Mouse (Mus musculus): ENCODE data around the gene H2-DMa. TPM values are rescaled to one million over a fixed set of nuclear protein-coding genes. Genes with fewer than 3 reads are reported as not detected.

H2-DMa gene
- polyA plus RNA-seq, 1 experiment from 2014 or later = 15.2 TPM

DNA sequence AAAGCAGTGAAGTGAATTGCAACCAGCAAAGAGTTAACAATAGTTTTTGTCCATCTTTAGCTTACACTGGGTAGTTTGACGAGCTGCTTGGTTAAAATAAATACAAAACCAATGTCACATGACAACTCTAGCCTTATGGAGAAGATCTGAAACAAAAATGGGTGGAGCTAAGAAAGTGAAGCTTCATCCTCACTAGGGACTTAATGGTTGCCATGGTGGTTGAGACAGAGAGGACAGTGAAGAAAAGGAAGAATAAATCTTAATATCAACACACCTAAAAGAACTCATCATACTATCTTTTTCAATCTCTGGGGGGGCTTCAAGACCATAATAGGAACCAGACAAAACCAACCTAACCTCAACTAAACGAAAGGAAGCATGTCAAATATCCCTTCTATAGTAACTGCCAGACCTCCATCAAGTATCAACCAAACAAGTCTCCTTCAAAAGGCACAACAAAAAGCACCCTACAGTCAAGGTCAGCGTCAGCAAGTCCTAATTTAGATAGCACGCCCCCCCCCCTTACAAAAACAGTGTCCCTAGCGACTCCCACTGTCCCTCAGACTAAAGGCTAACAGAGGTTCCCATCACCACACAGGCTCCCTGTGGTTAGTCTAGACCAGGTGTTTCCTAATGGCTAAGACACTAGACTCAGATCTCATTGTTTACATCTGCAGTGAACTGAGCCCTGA is 1.8 kb upstream of the H2-DMa start:
- peak overlapping the region; percentile 83 for H3K9ac ChIP-seq (ENCODE audit: low read depth, low read length)
- no peak for ATAC-seq
- peaks cover 53% of the 10 kb centered on the region for H3K36me3 ChIP-seq (ENCODE audit: control insufficient read depth, insufficient read depth)
- peak overlapping the region; percentile 98 for H3K4me3 ChIP-seq (ENCODE audit: low read depth, low read length)
- no peaks in the 10 kb centered on the region for H3K9me3 ChIP-seq (ENCODE audit: control insufficient read depth)
- no peak for TF ChIP-seq CTCF (IDR thresholded peaks at IDR 0.05; ENCODE audit: low read depth)
- 1% methylated on average over 5 of the region's 5 CpGs for WGBS
- no peaks in the 10 kb centered on the region for H3K27me3 ChIP-seq (replicated peaks; ENCODE audit: control insufficient read depth, insufficient read depth, low read length)
- H3K4me1 ChIP-seq (replicated peaks; ENCODE audit: control insufficient read depth, insufficient read depth, low read length) = no peaks in the 10 kb centered on the region
- peak overlapping the region; percentile 80 for H3K4me2 ChIP-seq (replicated peaks; ENCODE audit: low read depth)
- no peak overlapping the region for H3K27ac ChIP-seq (ENCODE audit: low read depth, low read length)

DNA sequence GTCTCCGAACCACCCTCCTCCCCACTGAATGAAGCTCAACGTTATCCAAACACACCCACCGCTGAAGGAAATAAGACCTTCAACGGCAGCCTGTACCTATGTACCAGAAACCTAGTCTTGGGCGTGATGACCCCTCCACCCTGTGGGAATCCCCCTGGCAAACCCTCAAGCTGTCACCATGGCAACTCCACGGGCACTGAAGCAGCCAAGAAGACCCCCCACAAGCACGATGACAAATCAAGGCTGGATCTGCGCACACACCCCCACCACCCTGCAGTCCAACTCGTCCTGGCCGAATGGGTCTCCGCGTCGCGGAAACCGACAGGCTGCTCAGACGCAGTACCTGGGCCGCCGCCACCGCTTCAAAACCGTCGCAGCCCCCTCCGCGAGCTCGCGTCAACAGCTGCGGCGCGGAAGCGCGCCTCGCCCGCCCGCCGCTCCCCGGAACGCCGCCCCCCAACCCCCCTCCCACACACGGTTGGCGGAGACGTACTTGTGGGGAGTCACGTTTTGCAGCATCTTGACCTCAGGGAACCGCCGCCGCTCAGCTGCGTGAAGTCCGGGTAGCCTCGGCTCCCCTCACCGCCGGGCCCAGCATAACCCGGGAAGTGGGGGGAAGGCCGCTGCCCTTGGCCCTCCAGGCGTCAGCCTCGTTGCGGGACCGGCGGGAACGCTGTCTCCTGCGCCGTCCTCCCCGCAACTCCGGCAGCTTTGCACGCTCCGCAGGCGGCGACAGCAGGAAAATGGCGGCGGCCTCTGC is 1.0 kb upstream of the H2-DMa start:
- no peak for ATAC-seq
- WGBS = under 1% methylated on average over 67 of the region's 67 CpGs

DNA sequence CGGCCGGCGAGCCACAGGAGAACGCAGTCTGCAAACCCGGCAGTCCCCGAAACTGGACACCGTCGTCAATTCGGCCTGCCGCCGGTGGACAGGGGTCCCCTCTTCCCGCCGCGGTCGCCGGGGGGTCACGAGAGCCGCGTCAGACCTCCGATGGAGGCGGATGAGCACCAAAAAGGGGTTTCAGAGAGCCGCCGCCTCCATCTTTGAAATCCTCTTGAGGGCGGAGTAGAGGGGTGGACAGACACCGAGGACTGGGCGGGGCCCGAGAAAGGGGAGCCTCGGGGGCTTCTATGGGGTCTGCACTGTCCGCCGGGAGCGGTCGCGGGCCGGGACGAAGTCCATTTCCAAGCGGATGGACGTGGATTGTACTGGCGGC is 480 bp upstream of the H2-DMa start:
- Histone ChIP-seq H3K27ac (ENCODE audit: low read depth, low read length) (peak overlapping the region; percentile 100), H3K9me3 (ENCODE audit: control insufficient read depth) (no peaks in the 10 kb centered on the region), H3K9ac (ENCODE audit: low read depth, low read length) (peak overlapping the region; percentile 83), H3K27me3 (replicated peaks; ENCODE audit: control insufficient read depth, insufficient read depth, low read length) (no peaks in the 10 kb centered on the region), H3K4me1 (replicated peaks; ENCODE audit: control insufficient read depth, insufficient read depth, low read length) (no peaks in the 10 kb centered on the region), H3K36me3 (ENCODE audit: control insufficient read depth, insufficient read depth) (peaks cover 40% of the 10 kb centered on the region), H3K4me2 (replicated peaks; ENCODE audit: low read depth) (peak overlapping the region; percentile 80), H3K4me3 (ENCODE audit: low read depth, low read length) (peak overlapping the region; percentile 98)
- no peak for TF ChIP-seq CTCF (IDR thresholded peaks at IDR 0.05; ENCODE audit: low read depth)
- peak; percentile 23 for ATAC-seq
- WGBS = 3% methylated on average over 35 of the region's 38 CpGs

More for the DNA sequence above, 1.0 kb upstream of the H2-DMa start:
- no peaks in the 10 kb centered on the region for H3K9me3 ChIP-seq (ENCODE audit: control insufficient read depth)
- no peaks in the 10 kb centered on the region for H3K4me1 ChIP-seq (replicated peaks; ENCODE audit: control insufficient read depth, insufficient read depth, low read length)
- H3K27ac ChIP-seq (ENCODE audit: low read depth, low read length) = peak overlapping the region; percentile 100
- H3K9ac ChIP-seq (ENCODE audit: low read depth, low read length) = peak overlapping the region; percentile 83
- peaks cover 46% of the 10 kb centered on the region for H3K36me3 ChIP-seq (ENCODE audit: control insufficient read depth, insufficient read depth)
- peak overlapping the region; percentile 80 for H3K4me2 ChIP-seq (replicated peaks; ENCODE audit: low read depth)
- H3K4me3 ChIP-seq (ENCODE audit: low read depth, low read length) = peak overlapping the region; percentile 98
- H3K27me3 ChIP-seq (replicated peaks; ENCODE audit: control insufficient read depth, insufficient read depth, low read length) = no peaks in the 10 kb centered on the region
- TF ChIP-seq CTCF (IDR thresholded peaks at IDR 0.05; ENCODE audit: low read depth) = no peak

DNA sequence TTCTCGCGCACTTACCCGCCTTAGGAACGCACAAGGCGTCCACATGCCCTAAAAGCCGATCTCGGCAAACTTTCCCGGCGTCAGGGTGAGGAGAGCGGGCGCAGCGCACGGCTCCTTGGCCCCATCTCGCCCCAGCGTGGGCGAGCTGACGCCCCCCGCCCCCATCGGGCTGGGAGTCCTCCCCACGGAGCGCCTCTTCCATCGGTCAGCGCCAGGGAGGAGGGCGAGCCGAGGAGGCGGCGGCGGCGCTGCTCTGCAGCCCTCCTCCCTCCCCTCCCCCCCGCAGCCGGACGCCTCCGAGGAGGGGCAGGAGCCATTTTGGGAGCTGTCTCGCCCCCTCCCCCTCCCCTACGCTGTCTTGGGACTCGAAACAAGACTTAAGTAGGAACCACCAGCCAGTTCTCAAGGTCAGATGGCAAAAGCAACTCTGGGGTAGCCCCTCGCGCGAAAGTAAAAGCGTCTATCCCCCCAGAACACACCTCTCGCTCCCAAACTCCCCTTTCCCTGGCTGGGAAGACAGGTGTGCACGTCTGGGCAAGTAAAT is 911 bp downstream of the H2-DMa start:
- peaks cover 26% of the 10 kb centered on the region for H3K36me3 ChIP-seq (ENCODE audit: control insufficient read depth, insufficient read depth)
- peak overlapping the region; percentile 92 for H3K9ac ChIP-seq (ENCODE audit: low read depth, low read length)
- under 1% methylated on average over 32 of the region's 42 CpGs for WGBS
- no peak for TF ChIP-seq CTCF (IDR thresholded peaks at IDR 0.05; ENCODE audit: low read depth)
- H3K27me3 ChIP-seq (replicated peaks; ENCODE audit: control insufficient read depth, insufficient read depth, low read length) = no peaks in the 10 kb centered on the region
- H3K9me3 ChIP-seq (ENCODE audit: control insufficient read depth) = no peaks in the 10 kb centered on the region
- H3K4me3 ChIP-seq (ENCODE audit: low read depth, low read length) = peak overlapping the region; percentile 98
- no peaks in the 10 kb centered on the region for H3K4me1 ChIP-seq (replicated peaks; ENCODE audit: control insufficient read depth, insufficient read depth, low read length)
- ATAC-seq = 0 out of 2 replicates have a peak, but pooled peaks have one; percentile 5
- peak overlapping the region; percentile 80 for H3K4me2 ChIP-seq (replicated peaks; ENCODE audit: low read depth)
- H3K27ac ChIP-seq (ENCODE audit: low read depth, low read length) = peak overlapping the region; percentile 100

DNA sequence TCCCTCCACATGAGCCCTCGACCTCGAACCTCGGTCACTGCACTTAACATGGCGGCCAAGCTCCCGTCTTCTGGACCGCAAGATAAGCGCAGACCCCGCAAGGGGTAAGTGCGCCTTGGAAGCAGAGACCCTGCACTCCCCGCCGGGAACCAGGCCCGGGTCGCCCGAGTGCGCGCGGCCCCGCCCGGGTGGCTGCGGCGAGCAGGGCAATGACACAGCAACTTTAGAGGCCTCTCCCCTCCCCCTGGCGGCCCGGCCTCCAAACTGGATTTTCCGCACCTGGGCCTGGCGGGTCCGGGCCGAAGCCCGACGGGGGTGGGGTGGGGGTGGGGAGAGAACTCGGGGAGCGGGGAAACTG is 1.5 kb downstream of the H2-DMa start:
- under 1% methylated on average over 31 of the region's 31 CpGs for WGBS
- H3K9me3 ChIP-seq (ENCODE audit: control insufficient read depth) = no peaks in the 10 kb centered on the region
- H3K9ac ChIP-seq (ENCODE audit: low read depth, low read length) = peak overlapping the region; percentile 92
- ATAC-seq = peak; percentile 22
- no peaks in the 10 kb centered on the region for H3K4me1 ChIP-seq (replicated peaks; ENCODE audit: control insufficient read depth, insufficient read depth, low read length)
- peaks cover 21% of the 10 kb centered on the region for H3K36me3 ChIP-seq (ENCODE audit: control insufficient read depth, insufficient read depth)
- H3K4me3 ChIP-seq (ENCODE audit: low read depth, low read length) = peak overlapping the region; percentile 98
- H3K27me3 ChIP-seq (replicated peaks; ENCODE audit: control insufficient read depth, insufficient read depth, low read length) = no peaks in the 10 kb centered on the region
- TF ChIP-seq CTCF (IDR thresholded peaks at IDR 0.05; ENCODE audit: low read depth) = peak; percentile 57
- H3K4me2 ChIP-seq (replicated peaks; ENCODE audit: low read depth) = peak overlapping the region; percentile 80
- peak overlapping the region; percentile 100 for H3K27ac ChIP-seq (ENCODE audit: low read depth, low read length)

DNA sequence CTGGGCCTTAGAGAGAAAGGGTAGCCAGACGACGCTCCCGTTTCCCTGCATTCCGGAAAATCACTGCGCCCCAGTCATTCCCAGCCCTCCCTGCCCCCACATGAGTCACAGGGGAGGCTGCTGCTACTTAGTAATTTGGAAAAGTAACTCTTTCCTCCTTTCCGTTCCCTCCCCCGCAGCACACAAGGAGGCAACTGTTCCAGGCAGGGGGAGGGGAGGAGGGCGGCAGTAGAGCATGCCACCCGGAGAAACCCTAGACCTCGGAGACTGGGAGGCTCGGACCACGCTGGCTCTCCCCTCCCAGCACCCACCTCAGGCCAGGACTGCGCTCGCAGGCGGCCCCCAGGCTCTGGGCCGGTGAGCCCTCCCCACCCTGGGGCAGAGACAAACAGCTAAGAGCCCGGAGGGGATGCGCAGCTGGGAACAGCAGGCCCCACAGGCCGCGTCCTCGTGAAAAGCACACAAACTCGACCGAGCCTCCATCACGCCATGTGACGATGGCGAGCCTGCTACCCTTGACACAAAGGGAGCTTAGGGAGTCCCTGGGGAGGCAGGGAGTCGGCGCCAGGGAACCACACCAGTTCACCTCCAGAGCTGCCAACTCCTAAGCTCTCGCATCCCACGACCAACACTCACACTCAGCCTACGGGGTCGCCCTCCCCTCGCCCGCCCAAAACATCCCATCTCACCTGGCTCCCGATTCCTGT is 2.0 kb downstream of the H2-DMa start:
- ATAC-seq = peak; percentile 25
- WGBS = under 1% methylated on average over 31 of the region's 35 CpGs
- H3K4me1 ChIP-seq (replicated peaks; ENCODE audit: control insufficient read depth, insufficient read depth, low read length) = no peaks in the 10 kb centered on the region
- no peaks in the 10 kb centered on the region for H3K27me3 ChIP-seq (replicated peaks; ENCODE audit: control insufficient read depth, insufficient read depth, low read length)
- TF ChIP-seq CTCF (IDR thresholded peaks at IDR 0.05; ENCODE audit: low read depth) = no peak; the same call in 1 of the 2 replicates
- H3K27ac ChIP-seq (ENCODE audit: low read depth, low read length) = peak overlapping the region; percentile 100
- no peaks in the 10 kb centered on the region for H3K9me3 ChIP-seq (ENCODE audit: control insufficient read depth)
- peak overlapping the region; percentile 80 for H3K4me2 ChIP-seq (replicated peaks; ENCODE audit: low read depth)
- H3K9ac ChIP-seq (ENCODE audit: low read depth, low read length) = peak overlapping the region; percentile 92
- peaks cover 17% of the 10 kb centered on the region; the same call in 1 of the 2 replicates for H3K36me3 ChIP-seq (ENCODE audit: control insufficient read depth, insufficient read depth)
- peak overlapping the region; percentile 98 for H3K4me3 ChIP-seq (ENCODE audit: low read depth, low read length)
